Mouse (Mus musculus) heart, embryonic 15.5 days (tissue): ENCODE results near the gene Tarsl2. TPM values are rescaled to one million over a fixed set of nuclear protein-coding genes. Genes with fewer than 3 reads are reported as not detected.

Source experiments
- ATAC-seq: fragments of 200-750 bp; cut with Nextera tagmentation; replicated peaks from 2 replicates; pipeline ENCODE4 v1.8.0; 2017; ENCODE audit warnings: low read depth, moderate TSS enrichment; ENCODE audit not compliant: insufficient number of reproducible peaks, insufficient read depth, low FRiP score
- H3K27ac ChIP-seq: fragments of 300-500 bp; sonication (generic); 2 replicates; pipeline ENCODE4 v1.5.1; 2015; ENCODE audit warnings: mild to moderate bottlenecking, inconsistent platforms
- H3K27me3 ChIP-seq: fragments of 300-500 bp; sonication (generic); 2 replicates; pipeline ENCODE4 v1.6.1; 2015; ENCODE audit warnings: inconsistent platforms
- H3K36me3 ChIP-seq: fragments of 300-500 bp; sonication (generic); 2 replicates; pipeline ENCODE4 v1.6.1; 2015; ENCODE audit warnings: mild to moderate bottlenecking, inconsistent platforms
- H3K4me1 ChIP-seq: fragments of 300-500 bp; sonication (generic); replicated peaks from 2 replicates; pipeline ENCODE4 v1.6.1; 2015; ENCODE audit warnings: inconsistent platforms
- H3K4me2 ChIP-seq: fragments of 300-500 bp; sonication (generic); 2 replicates; pipeline ENCODE4 v1.6.1; 2015; ENCODE audit warnings: inconsistent platforms, mild to moderate bottlenecking, moderate library complexity
- H3K4me3 ChIP-seq: fragments of 300-500 bp; sonication (generic); 2 replicates; pipeline ENCODE4 v1.5.1; 2015; ENCODE audit warnings: mild to moderate bottlenecking, inconsistent platforms
- H3K9ac ChIP-seq: fragments of 300-500 bp; sonication (generic); 2 replicates; pipeline ENCODE4 v1.6.1; 2015; ENCODE audit warnings: mild to moderate bottlenecking, inconsistent platforms
- H3K9me3 ChIP-seq: fragments of 300-500 bp; sonication (generic); replicated peaks from 2 replicates; pipeline ENCODE4 v1.6.1; 2016; ENCODE audit warnings: inconsistent platforms
- WGBS: fragments of 180-500 bp; shearing (Covaris S2); methylation state at CpG from one replicate; pipeline ENCODE4 v1.1.7; 2015; ENCODE audit warnings: mixed read lengths; 5-methylcytosine and 5-hydroxymethylcytosine counted together
- polyA plus RNA-seq: library from polyadenylated mRNA; unstranded; fragments of >200 nt; fragmentation: Nextera tagmentation; extraction: Ambion mirVana; gene quantifications from 2 replicates; pipeline ENCODE4 v1.2.1, GENCODE M21; 2015

Gene Tarsl2
- polyA plus RNA-seq: 14.6 and 17.0 TPM in 2 replicates

GRCm38 (mm10) chr7:65644643-65645351 is at the start of gene Tarsl2:
Tarsl2 (plus strand) TSS chr7:65644898.
- Histone ChIP-seq H3K4me2 (peak within 1 kb of the TSS; percentile 93), H3K27ac (peak within 1 kb of the TSS; percentile 86), H3K9ac (peak within 1 kb of the TSS; percentile 78), H3K9me3 (peaks cover 7% of the 10 kb centered on the region; the same call in 1 of the 2 replicates), H3K4me3 (peak within 1 kb of the TSS; percentile 79), H3K27me3 (no peaks in the 10 kb centered on the region), H3K4me1 (peaks cover 15% of the 10 kb centered on the region), H3K36me3 (peaks cover 27% of the 10 kb centered on the region)
- ATAC-seq: peak; percentile 96
- under 1% methylated on average over 64 of the region's 64 CpGs for WGBS

- Histone ChIP-seq H3K4me1 (0 out of 2 replicates have a peak, but pooled peaks cover 6% of the 10 kb centered on the region), H3K4me2 (no peak overlapping the region), H3K36me3 (no peaks in the 10 kb centered on the region), H3K4me3 (no peak overlapping the region), H3K9ac (no peak overlapping the region), H3K9me3 (no peaks in the 10 kb centered on the region), H3K27ac (no peak overlapping the region), H3K27me3 (no peaks in the 10 kb centered on the region)
- 54% methylated on average over 3 of the region's 3 CpGs for WGBS
- peak; percentile 47; the same call in 1 of the 2 replicates for ATAC-seq
These were observed 38.6 kb upstream of the Tarsl2 start for GRCm38 (mm10) chr7:65606124-65606523.

DNA sequence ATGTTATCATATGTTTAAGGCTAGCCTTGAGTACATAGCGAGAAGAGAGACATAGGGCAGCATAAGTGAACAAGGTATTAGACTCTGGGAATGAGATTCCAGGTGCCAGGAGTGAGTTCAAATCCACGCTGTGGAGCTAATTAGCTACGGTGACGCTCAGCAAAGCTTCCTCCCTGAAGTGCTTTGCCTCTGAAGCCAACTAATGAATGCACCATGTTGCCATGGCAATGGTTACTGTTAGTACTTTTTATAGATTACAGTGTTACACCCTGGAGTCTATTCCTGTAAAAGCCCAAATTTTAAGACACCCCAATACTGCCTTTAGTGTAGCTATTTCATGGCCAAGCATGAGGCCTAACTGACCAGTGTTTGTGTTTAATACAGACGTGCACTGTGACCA is 37.7 kb upstream of the Tarsl2 start:
- H3K27ac ChIP-seq: no peak overlapping the region
- no peak for ATAC-seq

DNA sequence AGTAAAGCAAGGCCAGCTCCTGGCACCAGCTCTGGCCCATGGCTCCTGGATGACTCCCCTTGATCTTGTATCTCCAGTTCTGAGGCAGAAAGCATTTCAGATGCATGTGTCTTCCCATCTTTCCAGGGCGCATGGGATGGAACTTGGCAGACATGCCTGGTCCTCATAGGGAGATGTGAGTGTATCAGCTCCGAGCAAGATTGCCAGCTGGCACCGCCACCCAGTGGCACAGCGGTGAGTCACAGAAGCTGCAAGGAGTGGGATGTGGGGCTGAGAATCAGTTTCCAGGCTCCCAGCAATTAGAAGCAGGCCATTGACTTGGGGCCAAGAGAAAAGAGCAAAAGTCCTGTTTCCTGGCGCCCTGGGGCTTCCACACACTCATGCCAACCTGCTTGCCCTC is 34.5 kb upstream of the Tarsl2 start:
- peak; percentile 42; the same call in 1 of the 2 replicates for ATAC-seq
- Histone ChIP-seq H3K4me2 (no peak overlapping the region), H3K9me3 (no peaks in the 10 kb centered on the region), H3K9ac (no peak overlapping the region), H3K27ac (no peak overlapping the region), H3K4me1 (0 out of 2 replicates have a peak, but pooled peaks cover 6% of the 10 kb centered on the region), H3K27me3 (no peaks in the 10 kb centered on the region), H3K4me3 (no peak overlapping the region), H3K36me3 (no peaks in the 10 kb centered on the region)
- 61% methylated on average over 5 of the region's 5 CpGs for WGBS

More for the DNA sequence above, 37.7 kb upstream of the Tarsl2 start:
- 75% methylated on average over 5 of the region's 5 CpGs for WGBS
- Histone ChIP-seq H3K27me3 (no peaks in the 10 kb centered on the region), H3K4me3 (no peak overlapping the region), H3K9ac (no peak overlapping the region), H3K4me1 (0 out of 2 replicates have a peak, but pooled peaks cover 6% of the 10 kb centered on the region), H3K4me2 (no peak overlapping the region), H3K9me3 (no peaks in the 10 kb centered on the region), H3K36me3 (no peaks in the 10 kb centered on the region)

GRCm38 (mm10) chr7:65610673-65611072 is 34.0 kb upstream of the Tarsl2 start:
- H3K27me3 ChIP-seq: no peaks in the 10 kb centered on the region
- H3K9ac ChIP-seq: no peak overlapping the region
- H3K9me3 ChIP-seq: no peaks in the 10 kb centered on the region
- WGBS: 72% methylated on average over 8 of the region's 8 CpGs
- no peak overlapping the region for H3K4me2 ChIP-seq
- no peak for ATAC-seq
- H3K36me3 ChIP-seq: no peaks in the 10 kb centered on the region
- no peak overlapping the region for H3K4me3 ChIP-seq
- H3K4me1 ChIP-seq: 0 out of 2 replicates have a peak, but pooled peaks cover 6% of the 10 kb centered on the region
- no peak overlapping the region for H3K27ac ChIP-seq

DNA sequence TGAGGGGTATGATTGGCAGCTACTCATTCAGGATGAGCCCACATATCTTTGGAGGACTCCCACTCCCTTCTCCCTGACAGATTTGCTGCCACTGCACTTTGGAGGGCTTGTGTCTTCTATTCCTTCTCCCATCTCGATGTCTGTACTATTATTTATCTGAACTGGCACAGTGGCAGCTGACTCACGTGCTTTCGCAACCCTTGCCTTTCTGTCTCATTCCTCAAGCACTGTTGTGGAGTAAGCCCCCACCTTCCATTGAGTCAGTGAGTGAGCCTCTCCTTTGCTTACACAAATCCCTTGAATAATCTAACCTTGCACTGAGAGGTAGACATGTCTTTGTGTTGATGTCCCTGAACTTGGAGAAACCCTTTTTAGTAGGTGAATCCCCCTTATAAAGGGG is 33.4 kb upstream of the Tarsl2 start:
- H3K4me3 ChIP-seq: no peak overlapping the region
- no peak overlapping the region for H3K27ac ChIP-seq
- H3K4me1 ChIP-seq: 0 out of 2 replicates have a peak, but pooled peaks cover 2% of the 10 kb centered on the region
- no peak overlapping the region for H3K9ac ChIP-seq
- H3K27me3 ChIP-seq: no peaks in the 10 kb centered on the region
- H3K4me2 ChIP-seq: no peak overlapping the region
- no peak for ATAC-seq
- H3K36me3 ChIP-seq: no peaks in the 10 kb centered on the region
- H3K9me3 ChIP-seq: no peaks in the 10 kb centered on the region
- WGBS: 68% methylated on average over 3 of the region's 3 CpGs

- Histone ChIP-seq H3K9me3 (no peaks in the 10 kb centered on the region), H3K36me3 (no peaks in the 10 kb centered on the region), H3K27me3 (no peaks in the 10 kb centered on the region), H3K27ac (no peak overlapping the region), H3K4me3 (no peak overlapping the region), H3K4me2 (no peak overlapping the region), H3K4me1 (no peaks in the 10 kb centered on the region), H3K9ac (no peak overlapping the region)
- WGBS: 73% methylated on average over 5 of the region's 5 CpGs
- no peak for ATAC-seq
These were observed 31.0 kb upstream of the Tarsl2 start for GRCm38 (mm10) chr7:65613723-65614122.

DNA sequence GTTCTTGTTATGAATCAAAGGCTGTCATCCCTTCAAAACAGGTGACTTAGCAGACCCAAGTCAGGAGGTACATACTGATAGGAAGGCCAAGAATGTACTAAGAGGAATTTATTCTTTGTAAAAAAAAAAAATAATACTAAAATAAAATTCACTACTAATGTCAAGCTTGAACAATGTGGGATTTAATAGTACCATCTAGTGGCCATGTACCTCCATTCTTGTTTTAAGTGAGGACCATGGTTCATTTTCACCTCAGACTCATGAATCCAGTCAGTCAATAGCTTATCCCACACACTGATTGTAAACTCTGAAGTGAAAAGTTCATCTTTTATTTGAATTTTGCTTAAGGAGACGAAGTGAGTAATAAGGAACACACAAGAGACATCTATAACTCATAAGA is 25.9 kb upstream of the Tarsl2 start:
- no peaks in the 10 kb centered on the region for H3K27me3 ChIP-seq
- WGBS: 73% methylated on average over 1 of the region's 1 CpGs
- H3K4me3 ChIP-seq: no peak overlapping the region
- no peak for ATAC-seq
- H3K4me1 ChIP-seq: no peaks in the 10 kb centered on the region
- no peak overlapping the region for H3K27ac ChIP-seq
- H3K36me3 ChIP-seq: no peaks in the 10 kb centered on the region
- H3K9me3 ChIP-seq: no peaks in the 10 kb centered on the region
- no peak overlapping the region for H3K4me2 ChIP-seq
- no peak overlapping the region for H3K9ac ChIP-seq

DNA sequence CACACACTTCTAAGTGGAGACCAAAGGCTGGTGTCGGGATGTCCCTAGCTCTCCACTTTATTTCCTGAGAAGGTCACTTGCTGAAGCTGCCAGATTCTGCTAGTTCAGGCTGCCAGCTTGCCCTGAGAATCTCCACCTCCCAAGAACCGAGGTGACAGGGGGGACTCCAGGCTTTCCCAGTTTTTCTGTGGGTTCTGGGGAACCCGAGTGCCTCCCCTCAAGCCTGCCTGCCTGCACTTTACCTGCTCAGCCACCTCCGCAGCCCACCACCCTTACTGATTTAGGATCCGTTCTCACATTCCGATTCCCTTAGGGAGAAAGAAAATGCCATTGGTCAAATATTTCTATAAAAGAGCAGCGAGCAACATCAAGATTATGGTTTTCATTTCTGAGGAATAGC is 24.0 kb upstream of the Tarsl2 start:
- no peaks in the 10 kb centered on the region for H3K9me3 ChIP-seq
- 67% methylated on average over 7 of the region's 7 CpGs for WGBS
- no peak for ATAC-seq

GRCm38 (mm10) chr7:65623330-65623729 is 21.4 kb upstream of the Tarsl2 start:
- ATAC-seq: no peak
- Histone ChIP-seq H3K27ac (no peak overlapping the region), H3K4me1 (no peaks in the 10 kb centered on the region), H3K9ac (no peak overlapping the region), H3K4me2 (no peak overlapping the region), H3K27me3 (no peaks in the 10 kb centered on the region), H3K9me3 (no peaks in the 10 kb centered on the region), H3K4me3 (no peak overlapping the region), H3K36me3 (no peaks in the 10 kb centered on the region)
- WGBS: 85% methylated on average over 3 of the region's 3 CpGs

More for the DNA sequence above, 24.0 kb upstream of the Tarsl2 start:
- Histone ChIP-seq H3K4me2 (no peak overlapping the region), H3K27me3 (no peaks in the 10 kb centered on the region), H3K4me3 (no peak overlapping the region), H3K36me3 (no peaks in the 10 kb centered on the region), H3K4me1 (no peaks in the 10 kb centered on the region), H3K27ac (no peak overlapping the region), H3K9ac (no peak overlapping the region)

DNA sequence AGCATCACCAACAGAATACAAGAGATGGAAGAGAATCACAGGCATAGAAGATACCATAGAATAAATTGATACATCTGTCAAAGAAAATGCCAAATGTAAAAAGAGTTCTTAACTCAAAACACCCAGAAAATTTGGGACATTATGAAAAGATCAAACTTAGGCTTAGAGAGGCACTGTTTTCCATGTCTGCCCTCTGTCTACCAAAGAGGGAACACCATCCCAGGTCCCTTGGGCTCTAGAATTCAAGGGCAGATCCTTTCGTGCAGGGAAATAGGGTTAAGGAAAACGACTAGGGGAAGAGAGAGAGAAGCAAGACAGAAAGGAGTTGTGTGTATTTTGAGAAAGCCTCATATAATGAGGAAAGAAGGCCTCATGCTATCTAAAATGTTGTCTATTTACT is 19.2 kb upstream of the Tarsl2 start:
- 47% methylated on average over 2 of the region's 2 CpGs for whole genome bisulfite sequencing
- no peak for ATAC-seq

GRCm38 (mm10) chr7:65629846-65630245 is 14.9 kb upstream of the Tarsl2 start:
- no peaks in the 10 kb centered on the region for H3K27me3 ChIP-seq
- no peaks in the 10 kb centered on the region for H3K4me1 ChIP-seq
- H3K9ac ChIP-seq: no peak overlapping the region
- no peak overlapping the region for H3K4me3 ChIP-seq
- H3K4me2 ChIP-seq: no peak overlapping the region
- no peaks in the 10 kb centered on the region for H3K9me3 ChIP-seq
- H3K36me3 ChIP-seq: no peaks in the 10 kb centered on the region
- ATAC-seq: no peak
- H3K27ac ChIP-seq: no peak overlapping the region
- WGBS: 88% methylated on average over 1 of the region's 1 CpGs

More for the DNA sequence above, 19.2 kb upstream of the Tarsl2 start:
- Histone ChIP-seq H3K36me3 (no peaks in the 10 kb centered on the region), H3K9me3 (no peaks in the 10 kb centered on the region), H3K4me1 (no peaks in the 10 kb centered on the region), H3K27me3 (no peaks in the 10 kb centered on the region), H3K9ac (no peak overlapping the region), H3K27ac (no peak overlapping the region), H3K4me2 (no peak overlapping the region), H3K4me3 (no peak overlapping the region)
